Mouse (Mus musculus) naive thymus-derived CD4-positive, alpha-beta T cell, adult 2 months (primary cell): ENCODE results near the gene Bcat2.

Experiments
- DNase-seq: peaks from one replicate; pipeline ENCODE4 v3.0.0-alpha.2; 2011; ENCODE audit warnings: low read depth

Bcat2 gene

GRCm38 (mm10) chr7:45626571-45627076, 56.7 kb downstream of the Bcat2 start:
- no peak for DNase-seq

- no peak for DNase-seq
Observed at GRCm38 (mm10) chr7:45627261-45627660, 57.3 kb downstream of the Bcat2 start, which contains the start of gene Rasip1. Gene Rasip1 (plus strand): TSS chr7:45627488.

GRCm38 (mm10) chr7:45628364-45629294, 58.7 kb downstream of the Bcat2 start:
- DNase-seq: peak; percentile 92

DNA sequence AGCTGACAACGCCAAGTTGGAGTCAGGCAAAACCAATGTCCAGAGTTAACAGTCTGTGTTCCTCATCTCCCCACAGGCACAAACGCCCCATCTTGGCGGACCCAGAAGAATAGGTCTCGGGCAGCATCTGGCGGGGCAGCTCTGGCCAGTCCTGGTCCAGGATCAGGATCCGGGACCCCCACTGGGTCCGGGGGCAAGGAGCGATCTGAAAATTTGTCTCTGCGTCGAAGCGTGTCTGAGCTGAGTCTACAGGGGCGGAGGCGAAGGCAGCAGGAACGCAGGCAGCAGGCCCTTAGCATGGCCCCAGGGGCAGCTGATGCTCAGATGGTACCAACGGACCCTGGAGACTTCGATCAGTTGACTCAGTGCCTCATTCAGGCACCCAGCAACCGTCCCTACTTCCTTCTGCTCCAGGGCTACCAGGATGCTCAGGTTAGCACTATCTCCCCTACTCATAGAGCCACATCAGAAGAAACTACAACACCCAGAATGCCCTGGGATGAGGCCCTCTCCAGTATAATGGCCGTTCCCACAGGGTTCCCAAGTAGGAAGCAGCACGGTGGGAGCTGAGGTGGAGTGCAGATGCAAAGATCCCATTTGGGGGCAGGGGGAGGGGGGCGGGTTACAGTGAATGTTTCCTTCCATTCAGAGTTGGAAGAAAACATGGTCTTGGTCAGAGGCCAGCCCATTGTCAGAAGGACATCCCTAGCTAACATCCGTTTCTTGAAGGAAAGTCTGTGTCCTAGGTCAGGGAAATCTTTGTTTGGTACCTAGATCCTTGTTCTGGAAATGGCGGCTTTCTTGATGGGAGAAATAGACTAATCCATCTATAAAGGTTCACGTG, 60.3 kb downstream of the Bcat2 start:
- no peak for DNase-seq

- no peak for DNase-seq
Observed at GRCm38 (mm10) chr7:45632499-45632898, 62.5 kb downstream of the Bcat2 start.

DNA sequence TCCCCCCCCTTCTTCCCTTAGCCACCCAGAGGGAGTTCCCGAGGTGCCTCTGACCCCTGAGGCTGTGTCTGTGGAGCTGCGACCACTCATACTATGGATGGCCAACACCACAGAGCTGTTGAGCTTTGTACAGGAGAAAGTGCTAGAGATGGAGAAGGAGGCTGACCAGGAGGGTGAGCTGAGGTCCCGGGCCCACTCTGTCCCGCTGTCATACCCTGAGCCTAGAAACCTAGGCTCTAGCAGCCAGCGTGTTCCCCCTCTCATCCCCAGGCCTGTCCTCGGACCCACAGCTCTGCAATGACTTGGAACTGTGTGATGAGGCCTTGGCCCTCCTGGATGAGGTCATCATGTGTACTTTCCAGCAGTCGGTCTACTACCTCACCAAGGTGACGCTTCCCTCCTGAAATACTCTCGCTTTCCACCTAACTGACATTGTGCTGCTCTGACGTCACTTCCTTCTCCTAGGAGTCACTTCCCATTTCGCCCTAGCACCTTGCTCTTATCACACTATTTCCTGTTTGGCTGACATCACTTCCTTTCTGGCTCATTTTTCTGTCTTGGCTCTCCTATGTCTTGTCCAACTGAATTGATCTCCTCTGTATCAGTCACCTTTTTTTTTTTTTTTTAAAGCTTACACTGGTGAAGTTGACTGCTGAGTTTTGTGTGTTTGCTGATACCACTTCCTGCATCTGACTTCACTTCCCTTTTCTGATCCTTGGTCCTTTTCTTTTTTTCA, 65.2 kb downstream of the Bcat2 start:
- peak; percentile 46 for DNase-seq

DNA sequence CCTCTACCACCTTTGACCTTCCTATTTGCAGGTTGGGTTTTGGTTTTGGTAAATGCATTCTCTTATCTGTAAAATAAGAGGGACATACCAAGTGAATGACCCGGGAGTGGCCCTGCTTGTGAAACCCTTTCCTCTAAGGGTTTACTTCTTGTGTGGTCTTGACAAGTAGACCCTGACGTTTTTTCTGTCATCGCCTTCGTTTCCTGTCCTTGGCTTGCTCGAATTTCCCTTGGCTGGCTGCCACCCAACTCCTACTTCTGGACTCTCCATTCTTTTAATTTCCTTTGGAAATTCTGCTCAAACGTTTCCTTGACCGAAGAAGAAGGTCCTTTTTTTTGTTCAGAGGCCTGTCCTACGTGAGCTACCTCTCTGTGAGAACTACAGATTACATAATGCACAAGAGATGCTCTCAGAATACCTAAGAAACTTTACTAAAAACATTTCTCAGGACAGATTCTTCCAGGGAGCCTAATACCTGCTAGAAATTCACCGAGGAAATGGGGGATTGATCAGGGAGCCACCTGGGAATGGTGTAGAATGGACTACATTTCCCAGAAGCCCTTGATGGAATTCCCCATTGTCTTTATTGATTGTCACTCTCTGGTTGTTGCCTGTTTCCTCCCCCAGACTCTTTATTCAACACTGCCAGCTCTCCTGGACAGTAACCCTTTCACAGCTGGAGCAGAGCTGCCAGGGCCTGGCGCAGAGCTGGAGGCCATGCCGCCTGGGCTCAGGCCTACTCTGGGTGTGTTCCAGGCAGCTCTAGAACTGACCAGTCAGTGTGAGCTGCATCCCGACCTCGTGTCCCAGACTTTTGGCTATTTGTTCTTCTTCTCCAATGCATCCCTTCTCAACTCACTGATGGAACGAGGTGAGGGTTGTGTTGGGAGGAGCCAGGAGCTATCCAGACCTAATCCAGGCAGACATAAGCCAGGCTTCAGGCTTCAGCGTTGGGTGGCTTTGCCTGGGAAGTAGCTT, 66.0 kb downstream of the Bcat2 start:
- no peak for DNase-seq

- no peak for DNase-seq
Observed at GRCm38 (mm10) chr7:45637710-45638109, 67.8 kb downstream of the Bcat2 start.

DNA sequence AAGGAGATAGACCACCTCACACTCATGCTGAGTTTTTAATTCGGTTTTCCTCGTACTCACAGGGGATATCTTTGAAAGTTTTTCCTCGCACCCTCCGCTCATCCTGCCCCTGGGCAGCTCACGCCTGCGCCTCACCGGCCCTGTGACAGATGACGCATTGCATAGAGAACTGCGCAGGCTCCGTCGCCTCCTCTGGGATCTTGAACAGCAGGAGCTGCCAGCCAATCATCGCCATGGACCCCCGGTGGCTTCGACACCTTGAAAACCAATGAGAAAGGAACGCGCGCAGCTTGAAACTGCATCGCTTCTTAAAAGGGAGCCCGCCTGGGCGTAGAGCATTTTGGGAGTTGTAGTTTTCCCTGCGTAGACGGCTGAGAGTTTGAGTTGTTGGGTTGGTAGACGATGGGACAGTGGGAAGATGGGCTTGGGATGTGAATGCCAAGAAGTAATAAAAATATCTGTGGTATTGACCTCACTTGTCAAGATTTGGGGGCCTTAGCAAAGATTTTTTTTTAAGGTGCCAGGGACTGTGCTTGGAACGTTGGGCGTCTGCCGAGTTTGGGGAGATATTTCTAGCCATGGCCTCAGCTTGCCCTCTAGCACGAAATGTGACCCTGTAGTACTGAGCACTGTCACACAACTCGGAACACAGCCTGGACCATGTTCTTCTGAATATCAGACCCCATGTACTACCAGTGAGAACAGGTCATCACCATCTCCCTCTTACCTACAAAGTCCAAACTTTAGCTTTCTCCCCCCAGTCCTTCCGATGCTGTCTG, 68.9 kb downstream of the Bcat2 start:
- DNase-seq: no peak
